Mouse (Mus musculus) pancreas, adult 10 weeks (tissue): ENCODE data around the gene Loxl3. TPM values are rescaled to one million over a fixed set of nuclear protein-coding genes. Genes with fewer than 3 reads are reported as not detected.

Experiments used
- polyA plus RNA-seq: library from polyadenylated mRNA; stranded (reverse); fragments of 350-450 nt; fragmentation: Illumina TruSeq; extraction: RNeasy Lipid Tissue Mini Kit (QIAGEN cat#74804); gene quantifications from one replicate; pipeline ENCODE4 v1.2.3, GENCODE M21; 2015; ENCODE audit warnings: low read depth, low replicate concordance; ENCODE audit not compliant: insufficient read depth

The Loxl3 gene
- 1.8 TPM for polyA plus RNA-seq

DNA sequence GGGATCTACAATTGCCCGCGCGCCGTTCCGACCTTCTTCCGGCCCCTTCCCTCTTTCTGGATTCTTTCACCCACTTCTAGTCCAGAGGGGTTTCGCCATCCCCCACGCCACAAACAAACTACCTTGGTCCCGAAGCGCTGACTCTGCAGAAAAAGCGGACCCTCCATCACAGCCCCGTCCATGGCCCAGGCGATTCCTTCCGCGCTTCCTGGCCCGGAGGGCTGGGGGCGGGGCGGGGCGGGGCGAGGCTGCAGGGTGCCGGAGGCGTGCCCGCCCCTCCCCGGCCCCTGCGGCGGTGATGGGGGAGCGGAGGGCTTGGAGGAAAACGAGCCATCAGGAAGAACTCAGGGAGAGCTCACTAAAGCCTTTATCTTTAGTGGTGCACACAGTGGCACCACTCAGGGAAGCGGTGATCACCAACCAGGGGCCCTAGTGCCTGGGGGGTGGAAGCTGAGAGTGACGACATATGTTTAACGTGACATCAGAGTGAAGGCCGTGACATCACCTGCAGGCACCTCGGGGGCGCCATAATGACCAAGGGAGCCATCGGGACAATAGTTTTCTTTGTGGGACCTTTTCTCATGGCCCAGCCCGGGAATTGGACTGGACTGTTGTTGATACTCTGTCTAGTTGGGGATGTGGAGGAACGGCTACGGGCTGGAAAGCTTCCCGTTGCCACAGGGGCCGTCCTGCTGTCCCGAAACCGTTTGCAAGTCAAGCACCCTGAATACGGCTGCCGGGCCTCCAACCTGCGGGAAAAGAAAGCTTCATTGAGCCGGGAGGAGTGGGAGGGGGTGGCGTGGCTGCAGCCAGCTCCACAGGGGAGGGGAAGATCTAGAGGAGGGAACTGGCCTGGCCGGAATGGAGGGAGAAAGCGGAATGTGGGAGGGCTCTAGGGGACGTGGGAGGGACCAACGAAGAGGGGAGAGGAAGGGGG, at the start of gene Loxl3, which contains the start of gene Dok1:
Gene Loxl3 (plus strand): TSS at position 925 of the 937 bp plus-strand sequence.
Gene Dok1 (minus strand): TSS at position 223 of the 937 bp plus-strand sequence.

DNA sequence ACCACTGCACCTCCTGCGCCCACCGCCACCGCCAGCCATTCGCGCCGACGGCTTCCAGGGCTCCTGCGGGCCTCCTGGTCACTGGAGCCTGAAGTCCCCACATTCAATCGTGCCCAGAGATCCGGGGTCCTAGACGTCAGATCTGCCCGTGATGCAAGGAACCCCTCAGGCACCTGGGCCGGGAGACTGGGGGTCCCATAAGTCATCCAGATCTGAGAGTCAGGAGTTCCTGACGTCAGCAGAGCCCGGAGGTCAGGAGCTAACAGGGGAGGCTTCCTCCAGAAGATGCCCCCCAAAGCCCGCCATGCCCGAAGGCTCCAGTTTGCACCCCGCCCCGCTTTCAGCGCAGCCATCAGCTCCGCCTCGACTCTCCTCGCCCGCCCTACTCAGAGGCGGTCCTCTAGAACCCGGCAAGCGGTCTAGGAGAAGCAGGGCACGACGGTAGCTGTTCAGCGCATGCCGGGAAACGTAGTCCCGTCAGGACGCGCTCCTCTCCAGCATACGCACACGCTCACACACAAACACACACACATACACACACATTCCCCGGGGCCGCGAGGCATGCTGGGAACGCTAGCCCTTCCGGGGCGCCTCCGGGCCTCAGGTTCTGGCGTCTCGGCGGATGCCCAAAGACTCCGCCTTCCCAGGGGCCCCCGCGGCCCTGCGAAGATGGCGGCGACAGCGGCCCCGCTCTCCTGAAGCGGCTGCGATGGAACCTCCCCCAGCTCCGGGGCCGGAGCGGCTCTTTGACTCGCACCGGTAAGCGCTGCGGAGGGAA, 20.3 kb downstream of the Loxl3 start, which contains the start of gene Aup1:
Gene Aup1 (plus strand): TSS at position 448 of the 778 bp plus-strand sequence.

DNA sequence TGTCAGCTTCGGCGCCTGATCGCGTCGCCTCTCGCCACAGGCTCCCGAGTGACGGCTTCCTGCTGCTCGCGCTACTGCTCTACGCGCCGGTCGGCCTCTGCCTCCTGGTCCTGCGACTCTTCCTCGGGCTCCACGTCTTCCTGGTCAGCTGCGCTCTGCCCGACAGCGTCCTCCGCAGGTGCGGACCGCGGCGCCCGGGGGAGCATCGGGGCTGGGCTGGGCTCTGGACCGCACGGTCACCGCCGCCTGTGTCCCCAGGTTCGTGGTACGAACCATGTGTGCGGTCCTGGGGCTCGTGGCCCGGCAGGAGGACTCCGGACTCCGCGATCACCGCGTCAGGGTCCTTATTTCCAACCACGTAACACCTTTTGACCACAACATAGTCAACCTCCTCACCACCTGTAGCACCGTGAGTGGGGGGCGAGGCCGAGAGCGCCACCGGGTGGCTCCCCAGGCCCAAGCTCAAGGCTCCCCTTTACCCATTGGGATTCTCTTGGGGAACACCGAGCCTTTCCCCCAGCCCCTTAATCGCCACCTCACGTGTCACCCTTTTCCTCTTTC, 21.0 kb downstream of the Loxl3 start, which contains the start of gene Htra2:
Gene Htra2 (minus strand): TSS at position 403 of the 561 bp plus-strand sequence.

DNA sequence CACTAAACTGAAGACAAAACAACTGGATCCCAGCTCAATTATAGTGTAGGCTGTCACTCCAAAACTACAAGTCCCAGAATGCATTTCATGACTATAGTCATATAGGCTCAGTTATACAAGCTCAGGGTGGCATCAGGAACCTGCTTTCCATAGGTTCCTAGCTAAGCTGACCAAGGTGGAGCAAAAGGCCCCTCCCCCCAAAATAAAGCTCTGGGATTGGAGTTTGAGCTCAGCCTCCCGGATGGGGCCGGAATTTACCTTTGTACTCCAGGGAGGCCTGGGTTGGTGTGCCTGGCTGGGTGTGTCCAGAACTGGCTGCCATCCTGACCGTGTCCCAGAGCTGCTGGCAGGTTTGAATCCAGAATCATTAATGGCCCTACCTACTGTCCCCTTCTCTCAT, 23.8 kb downstream of the Loxl3 start, which contains the start of gene Dqx1:
Gene Dqx1 (plus strand): TSS at position 55 of the 400 bp plus-strand sequence.

DNA sequence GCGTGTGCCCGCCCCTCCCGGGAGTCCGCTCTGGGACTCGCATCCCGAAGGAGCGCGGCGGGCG, 36.1 kb downstream of the Loxl3 start, which contains the start of gene Tlx2:
Gene Tlx2 (minus strand): TSS at position 47 of the 64 bp plus-strand sequence.

DNA sequence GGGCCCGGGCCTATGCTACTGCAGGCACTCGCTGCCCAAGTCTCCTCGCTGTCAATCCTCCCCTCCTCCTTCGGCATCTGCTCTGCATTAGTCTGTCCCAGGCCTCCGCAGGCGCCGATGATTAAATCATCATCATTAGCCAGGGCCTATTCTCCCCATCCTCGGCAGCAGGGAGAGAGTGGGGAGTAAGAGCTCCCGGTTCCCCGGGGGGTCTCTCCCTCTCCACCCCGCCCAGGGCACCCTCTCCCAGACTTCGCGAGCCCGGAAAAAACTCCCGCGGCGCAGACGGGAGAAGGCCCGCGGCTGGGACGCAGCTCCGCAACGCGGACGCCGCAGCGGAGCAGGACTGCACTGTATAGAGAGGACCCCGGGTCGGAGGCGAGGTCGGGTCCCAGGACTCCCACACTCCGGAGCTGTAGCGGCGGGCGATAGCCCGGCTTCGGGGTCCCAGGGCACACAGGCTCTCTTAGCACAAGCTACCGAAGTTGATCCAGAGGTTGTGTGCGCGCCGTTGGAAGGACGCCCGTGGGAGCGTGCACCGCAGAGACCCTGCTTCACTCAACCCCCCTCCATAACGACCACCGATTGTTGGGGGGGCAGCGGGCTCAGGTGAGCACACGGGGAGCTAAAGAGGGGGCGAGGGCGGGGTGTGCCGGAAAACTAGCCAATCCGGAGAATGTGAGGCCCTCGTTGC, 43.8 kb downstream of the Loxl3 start, which contains the start of gene Pcgf1:
Gene Pcgf1 (plus strand): TSS at position 240 of the 694 bp plus-strand sequence.

DNA sequence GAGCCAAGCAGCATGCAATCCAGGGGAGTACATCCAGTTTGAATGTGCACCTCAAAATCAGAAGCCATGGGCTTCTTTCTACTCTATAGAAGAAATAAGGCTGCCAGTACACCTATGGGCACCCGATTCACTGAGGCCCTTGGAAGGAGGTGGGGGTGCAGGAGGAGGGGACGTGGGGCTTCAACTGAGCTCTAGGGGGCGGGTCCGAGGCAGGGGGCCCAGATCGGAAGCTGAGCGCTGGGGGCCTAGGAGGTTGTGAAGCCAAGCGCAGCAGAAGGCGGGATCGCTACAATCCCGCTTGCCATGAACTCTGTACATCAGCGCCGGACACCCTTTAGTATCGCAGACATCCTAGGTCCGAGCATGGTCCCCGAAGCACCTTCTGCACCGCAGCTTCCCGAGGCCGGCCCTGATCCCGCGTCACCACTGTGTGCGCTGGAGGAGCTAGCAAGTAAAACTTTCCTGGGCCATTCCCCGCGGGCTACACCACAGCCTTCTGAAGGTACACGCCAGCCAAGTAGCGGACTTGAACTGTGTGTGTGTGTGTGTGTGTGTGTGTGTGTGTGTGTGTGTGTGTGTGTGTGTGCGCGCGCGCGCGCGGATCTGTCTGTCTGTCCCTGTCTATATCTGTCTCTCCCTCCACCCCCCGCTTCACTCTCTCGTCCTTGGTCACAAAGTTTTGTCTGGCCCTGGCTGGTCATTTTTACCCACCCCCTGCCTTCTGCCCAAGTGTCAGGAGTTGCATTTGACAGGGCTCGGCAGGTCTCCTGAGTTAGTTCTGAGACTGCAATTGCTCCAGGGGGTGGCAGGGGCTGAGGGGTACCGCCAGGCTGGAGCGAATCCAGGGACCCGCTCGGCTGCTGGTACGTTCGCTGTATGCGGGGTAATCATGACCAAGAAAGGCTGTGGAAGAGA, 52.4 kb downstream of the Loxl3 start, which contains the start of gene Lbx2:
Gene Lbx2 (plus strand): TSS at position 247 of the 915 bp plus-strand sequence.

DNA sequence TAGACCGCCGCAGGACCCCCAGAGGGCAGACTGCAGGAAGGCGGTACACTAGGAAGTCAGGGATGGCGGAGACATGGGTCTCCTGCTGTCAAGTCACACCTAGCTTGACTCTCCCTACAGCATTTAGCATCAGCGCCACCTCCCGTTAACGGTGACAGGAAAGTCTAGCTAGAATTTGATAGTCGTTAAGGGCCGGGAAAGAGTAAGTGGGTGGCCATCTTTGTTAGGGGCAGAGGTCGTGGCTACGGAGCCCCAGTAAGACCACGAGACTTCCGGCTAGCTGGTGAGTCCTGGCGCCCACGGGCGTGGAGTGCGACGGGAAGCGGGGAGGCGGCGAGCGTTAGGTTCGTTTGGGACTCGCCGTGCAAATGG, 67.3 kb downstream of the Loxl3 start, which contains the start of the genes Ccdc142 and Gm42688:
Gene Ccdc142 (plus strand): TSS at position 286 of the 372 bp plus-strand sequence.
Gene Gm42688 (plus strand): TSS at position 302 of the 372 bp plus-strand sequence.

Other genes with a start within 250 kb of the Loxl3 start
- gene Sema4f, start 94.4 kb upstream of the Loxl3 start, polyA plus RNA-seq = 0.26 TPM
- not detected for gene M1ap, start 87.3 kb upstream of the Loxl3 start, polyA plus RNA-seq
- 1.8 TPM for gene Dok1, start 702 bp upstream of the Loxl3 start, polyA plus RNA-seq
- gene Aup1, start 20.3 kb downstream of the Loxl3 start, polyA plus RNA-seq = 146 TPM
- 40.7 TPM for gene Htra2, start 21.1 kb downstream of the Loxl3 start, polyA plus RNA-seq
- 1.5 TPM for gene Dqx1, start 23.7 kb downstream of the Loxl3 start, polyA plus RNA-seq
- not detected for gene Tlx2, start 36.1 kb downstream of the Loxl3 start, polyA plus RNA-seq
- 7.6 TPM for gene Pcgf1, start 43.7 kb downstream of the Loxl3 start, polyA plus RNA-seq
- not detected for gene Lbx2, start 52.2 kb downstream of the Loxl3 start, polyA plus RNA-seq
- not detected for gene Ccdc142, start 67.4 kb downstream of the Loxl3 start, polyA plus RNA-seq
- gene Gm42688, start 67.4 kb downstream of the Loxl3 start, polyA plus RNA-seq = 1.1 TPM
- 31.8 TPM for gene Mrpl53, start 74.9 kb downstream of the Loxl3 start, polyA plus RNA-seq
- gene Mogs, start 81.3 kb downstream of the Loxl3 start, polyA plus RNA-seq = 16.5 TPM
- 42.1 TPM for gene Wbp1, start 87.4 kb downstream of the Loxl3 start, polyA plus RNA-seq
- 6.9 TPM for gene Ino80b, start 91.3 kb downstream of the Loxl3 start, polyA plus RNA-seq
- 12.4 TPM for gene Rtkn, start 101.3 kb downstream of the Loxl3 start, polyA plus RNA-seq
- gene Wdr54, start 122.2 kb downstream of the Loxl3 start, polyA plus RNA-seq = 1.5 TPM
- gene 1700003E16Rik, start 122.2 kb downstream of the Loxl3 start, polyA plus RNA-seq = not detected
- 29.3 TPM for gene Dctn1, start 131.7 kb downstream of the Loxl3 start, polyA plus RNA-seq
- gene Slc4a5, start 185.7 kb downstream of the Loxl3 start, polyA plus RNA-seq = not detected